Mouse (Mus musculus) bone marrow macrophage, adult 2 months (primary cell): ENCODE results near the gene Tnfsf13b. TPM values are rescaled to one million over a fixed set of nuclear protein-coding genes. Genes with fewer than 3 reads are reported as not detected.
A peak's percentile ranks its signal among the peaks of the same experiment; 100 is the strongest.

Source experiments
- H3K27ac ChIP-seq: 2 replicates; pipeline ENCODE4 v1.5.1; 2012; ENCODE audit warnings: low read depth, low read length; ENCODE audit not compliant: insufficient read depth
- H3K4me1 ChIP-seq: 2 replicates; pipeline ENCODE4 v1.6.1; 2012; ENCODE audit warnings: low read length; ENCODE audit not compliant: control insufficient read depth, insufficient read depth
- H3K4me3 ChIP-seq: 2 replicates; pipeline ENCODE4 v1.5.1; 2012; ENCODE audit warnings: mild to moderate bottlenecking, low read length, moderate library complexity; ENCODE audit not compliant: insufficient read depth
- CTCF ChIP-seq: IDR thresholded peaks from 2 replicates; pipeline ENCODE4 v1.5.1; 2012; ENCODE audit warnings: low read depth, mild to moderate bottlenecking, low read length, moderate library complexity
- POLR2A ChIP-seq: IDR thresholded peaks from 2 replicates; pipeline ENCODE4 v1.6.1; 2012; ENCODE audit warnings: mild to moderate bottlenecking, low read depth, low read length, borderline replicate concordance
- polyA plus RNA-seq: library from polyadenylated mRNA; stranded (reverse); fragments of >200 nt; gene quantifications from 2 replicates; pipeline ENCODE4 v1.2.4, GENCODE M21; 2012; ENCODE audit not compliant: missing spikeins, insufficient read depth, insufficient read length

Gene Tnfsf13b
- polyA plus RNA-seq, 1 experiment = 5.8 TPM

DNA sequence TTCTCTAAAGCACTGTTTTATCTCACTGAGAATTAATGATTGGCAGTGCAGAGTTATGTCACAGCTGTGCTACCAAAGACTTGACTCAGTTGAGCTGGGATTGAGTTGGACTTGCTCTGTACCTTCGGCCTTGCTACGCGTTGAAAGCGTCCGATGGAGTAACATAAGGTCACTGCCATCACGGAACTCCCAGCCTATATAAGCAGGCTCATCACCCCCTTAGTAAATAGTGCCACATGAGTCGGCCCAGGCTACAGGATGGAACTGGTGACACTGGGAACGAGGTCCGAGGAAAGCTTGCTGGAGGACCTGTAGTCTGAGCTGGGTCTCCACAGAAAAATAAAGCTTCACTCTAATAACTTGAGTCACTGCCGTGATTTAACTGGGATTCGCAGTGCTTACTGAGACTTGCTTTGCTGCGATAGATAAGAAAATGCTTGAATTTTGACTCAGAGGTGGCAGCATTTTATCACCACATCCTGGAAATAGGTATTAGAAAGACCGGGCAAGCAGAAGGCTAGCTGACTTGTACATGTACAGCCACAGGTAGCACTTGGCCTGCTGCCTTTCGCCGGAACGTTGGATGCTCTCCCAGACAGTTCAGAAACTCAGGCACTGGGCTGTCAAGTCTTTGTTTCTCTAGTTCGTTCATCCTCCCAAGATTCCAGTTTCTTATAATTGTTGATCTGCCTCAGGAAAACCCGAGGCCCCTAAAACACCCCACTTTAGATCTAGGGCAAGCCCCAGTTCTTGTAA is 27.6 kb upstream of the Tnfsf13b start:
- H3K27ac ChIP-seq = 0 out of 2 replicates have a peak overlapping the region, but pooled peaks have one; percentile 5
- TF ChIP-seq CTCF = no peak
- TF ChIP-seq POLR2A = no peak
- peak overlapping the region; percentile 74 for H3K4me3 ChIP-seq
- peaks cover 24% of the 10 kb centered on the region for H3K4me1 ChIP-seq

DNA sequence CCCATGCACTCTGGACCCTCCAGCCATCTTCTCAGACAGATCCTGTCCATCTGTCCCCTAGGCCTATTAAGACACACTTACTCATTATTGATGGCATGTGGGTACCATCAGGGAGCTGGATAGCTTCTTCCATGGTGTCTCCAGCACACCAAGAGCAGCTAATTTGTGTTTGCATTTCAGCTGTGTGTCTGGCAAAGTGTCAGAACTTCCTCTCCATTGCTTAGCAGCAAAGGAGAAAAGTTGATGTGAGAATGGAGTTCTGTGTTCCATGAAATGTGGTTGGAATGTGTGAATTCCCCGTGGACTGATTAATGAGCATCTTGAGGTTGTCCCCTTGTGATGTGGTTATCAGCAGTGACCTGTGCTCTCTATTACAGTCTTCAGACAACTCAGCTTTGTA is 26.5 kb upstream of the Tnfsf13b start:
- peaks cover 24% of the 10 kb centered on the region for H3K4me1 ChIP-seq
- no peak overlapping the region for H3K27ac ChIP-seq
- no peak for TF ChIP-seq CTCF
- TF ChIP-seq POLR2A = no peak
- no peak overlapping the region for H3K4me3 ChIP-seq

- TF ChIP-seq POLR2A (no peak), CTCF (no peak)
- H3K27ac ChIP-seq = no peak overlapping the region
- H3K4me3 ChIP-seq = no peak overlapping the region
- peaks cover 24% of the 10 kb centered on the region for H3K4me1 ChIP-seq
These were observed 26.1 kb upstream of the Tnfsf13b start for GRCm38 (mm10) chr8:9980188-9980587.

DNA sequence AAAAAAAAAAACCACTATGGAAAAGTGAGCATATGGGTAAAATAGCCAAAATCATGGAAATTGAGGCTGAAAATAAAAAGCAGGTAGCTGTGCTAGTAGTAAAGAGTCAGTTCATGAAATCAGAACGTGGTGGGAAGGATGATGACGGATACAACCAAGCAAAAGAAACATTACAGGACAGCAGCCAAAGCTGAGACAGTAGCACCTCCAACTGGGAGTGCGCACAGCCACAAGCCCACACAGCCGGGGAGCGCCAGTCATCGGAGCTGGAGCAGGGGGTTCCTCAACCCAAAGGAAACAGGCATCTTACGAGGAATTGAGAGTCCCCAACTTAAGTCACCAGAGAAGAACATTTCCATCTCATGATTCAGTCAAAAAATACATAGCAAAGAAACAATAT is 2.2 kb upstream of the Tnfsf13b start:
- no peak overlapping the region for H3K27ac ChIP-seq
- TF ChIP-seq CTCF (no peak), POLR2A (no peak)
- no peak overlapping the region for H3K4me3 ChIP-seq
- H3K4me1 ChIP-seq = peaks cover 15% of the 10 kb centered on the region

DNA sequence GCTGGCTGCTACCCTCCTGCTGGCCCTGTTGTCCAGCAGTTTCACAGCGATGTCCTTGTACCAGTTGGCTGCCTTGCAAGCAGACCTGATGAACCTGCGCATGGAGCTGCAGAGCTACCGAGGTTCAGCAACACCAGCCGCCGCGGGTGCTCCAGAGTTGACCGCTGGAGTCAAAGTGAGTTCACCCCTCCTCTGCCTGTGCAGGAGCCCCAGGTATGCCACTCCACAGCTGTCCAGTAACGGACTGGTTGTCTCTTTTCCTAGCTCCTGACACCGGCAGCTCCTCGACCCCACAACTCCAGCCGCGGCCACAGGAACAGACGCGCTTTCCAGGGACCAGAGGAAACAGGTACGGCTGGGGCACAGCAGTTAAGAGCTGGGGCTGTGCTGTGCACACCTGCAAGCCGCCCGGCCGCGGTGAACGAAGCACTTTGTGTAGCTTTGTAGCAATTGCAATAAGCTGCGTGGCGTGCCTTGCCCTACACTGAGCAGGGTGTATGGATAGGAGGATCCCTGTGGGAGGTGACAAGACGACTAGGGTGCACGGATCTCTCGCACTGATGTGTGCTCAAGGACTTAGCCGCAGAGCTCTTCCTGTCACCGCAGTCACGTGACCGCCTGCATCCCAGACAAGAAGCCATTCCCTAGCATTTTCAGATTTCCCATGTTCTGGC is 856 bp downstream of the Tnfsf13b start:
- H3K27ac ChIP-seq = peak overlapping the region; percentile 39; the same call in 1 of the 2 replicates
- peak overlapping the region; percentile 59 for H3K4me3 ChIP-seq
- TF ChIP-seq POLR2A (no peak), CTCF (no peak)
- H3K4me1 ChIP-seq = peaks cover 15% of the 10 kb centered on the region

- H3K27ac ChIP-seq = no peak overlapping the region
- H3K4me3 ChIP-seq = peak overlapping the region; percentile 59
- H3K4me1 ChIP-seq = peaks cover 15% of the 10 kb centered on the region
- TF ChIP-seq POLR2A = no peak
- TF ChIP-seq CTCF = no peak
These were observed 1.4 kb downstream of the Tnfsf13b start for GRCm38 (mm10) chr8:10007660-10008028.

GRCm38 (mm10) chr8:10016252-10016651 is 10.0 kb downstream of the Tnfsf13b start:
- Histone ChIP-seq H3K4me1 (peaks cover 6% of the 10 kb centered on the region), H3K4me3 (no peak overlapping the region), H3K27ac (no peak overlapping the region)
- TF ChIP-seq POLR2A (no peak), CTCF (no peak)

GRCm38 (mm10) chr8:10017231-10017630 is 11.0 kb downstream of the Tnfsf13b start:
- no peak overlapping the region for H3K27ac ChIP-seq
- no peak overlapping the region for H3K4me3 ChIP-seq
- TF ChIP-seq CTCF = no peak
- no peak for TF ChIP-seq POLR2A
- H3K4me1 ChIP-seq = peaks cover 6% of the 10 kb centered on the region

DNA sequence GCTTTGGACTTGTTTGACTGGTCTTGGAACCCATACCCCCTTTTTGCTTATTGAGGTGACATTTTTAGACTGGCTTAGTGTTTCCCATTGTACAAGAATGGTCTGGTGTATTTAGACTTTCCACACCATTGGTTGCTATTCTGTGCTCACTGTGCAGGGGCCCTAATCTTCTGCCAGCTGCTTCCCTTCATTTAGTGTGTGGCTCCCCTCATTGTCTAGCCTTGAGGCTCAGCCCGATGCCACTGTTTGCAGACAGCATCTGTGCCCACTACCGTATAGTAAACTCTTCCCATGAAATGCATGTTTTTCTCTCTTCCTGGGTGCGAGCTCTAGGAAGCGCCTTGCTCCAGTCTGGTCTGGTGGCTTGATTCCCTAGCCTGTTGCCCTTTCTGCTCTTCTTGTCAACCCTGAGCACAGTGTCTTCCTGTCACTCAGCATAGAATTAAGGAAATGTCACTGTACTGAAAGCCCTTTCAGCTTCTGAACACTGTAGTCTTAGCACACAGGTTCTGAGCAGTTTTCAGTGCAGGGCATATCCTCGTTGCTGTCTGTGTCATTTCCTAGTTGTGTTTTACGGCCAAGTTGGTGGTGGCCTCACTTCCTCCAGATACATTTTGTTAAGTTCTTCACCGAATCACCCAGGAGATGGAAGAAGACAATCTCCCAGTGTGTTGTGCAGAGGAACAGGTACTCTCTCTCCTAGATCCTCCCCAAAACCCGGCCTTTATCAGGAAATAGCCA is 24.2 kb downstream of the Tnfsf13b start:
- TF ChIP-seq CTCF (no peak), POLR2A (no peak)
- H3K4me3 ChIP-seq = peak overlapping the region; percentile 26
- peak overlapping the region; percentile 75 for H3K27ac ChIP-seq
- H3K4me1 ChIP-seq = peaks cover 39% of the 10 kb centered on the region
